8 mouse cellular contexts compared by ENCODE assay signal in the genomic region with DNA sequence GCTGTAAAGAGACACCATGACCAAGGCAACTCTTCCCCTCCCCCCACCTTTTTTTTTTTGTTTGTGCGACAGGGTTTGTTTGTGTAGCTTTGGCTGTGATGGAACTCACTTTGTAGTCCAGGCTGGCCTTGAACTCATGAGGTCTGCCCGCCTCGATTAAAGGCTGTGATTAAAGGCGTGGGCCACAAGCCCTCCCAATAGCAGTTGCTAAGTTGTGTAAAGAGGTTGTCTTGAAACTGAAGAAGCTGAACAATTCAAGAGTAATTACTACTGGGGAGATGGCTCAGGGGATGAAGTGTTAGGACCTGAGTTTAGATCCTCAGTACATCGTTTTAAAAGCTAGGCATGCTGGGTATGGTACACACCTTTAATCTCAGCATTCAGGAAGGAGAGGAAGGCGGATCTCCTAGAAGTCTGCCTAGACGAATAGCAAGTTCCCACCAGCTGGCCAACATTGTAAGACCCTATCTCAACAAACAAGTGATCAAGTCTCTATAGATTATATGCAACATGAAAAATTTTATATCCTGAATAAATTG. TPM values are rescaled to one million over a fixed set of nuclear protein-coding genes. Genes with fewer than 3 reads are reported as not detected.
DNase-seq lines count a peak whose midpoint lies in the region; ATAC-seq and TF ChIP-seq lines count a peak whose summit lies in the region.

No protein-coding gene starts in this region.

- 73% methylated on average over 7 of the region's 7 CpGs for WGBS in heart, embryonic 10.5 days
- WGBS in heart, postnatal 0 days: 65% methylated on average over 7 of the region's 7 CpGs
- 60% methylated on average over 7 of the region's 7 CpGs for WGBS in liver, postnatal 0 days (ENCODE audit: insufficient replicate concordance)

- H3K27ac ChIP-seq in heart, embryonic 10.5 days: peak overlapping the region; percentile 90
- H3K27ac ChIP-seq in heart, postnatal 0 days (ENCODE audit: low read depth): peak overlapping the region; percentile 65
- H3K27ac ChIP-seq in liver, postnatal 0 days (ENCODE audit: low read depth): peak overlapping the region; percentile 13; the same call in 1 of the 2 replicates

- peaks cover 7% of the 10 kb centered on the region for H3K4me1 ChIP-seq in heart, embryonic 10.5 days
- peaks cover 49% of the 10 kb centered on the region for H3K4me1 ChIP-seq in G1E (ENCODE audit: insufficient read depth, low read depth, low read length)
- H3K4me1 ChIP-seq in heart, postnatal 0 days (ENCODE audit: control insufficient read depth, insufficient read depth): peaks cover 6% of the 10 kb centered on the region; the same call in 1 of the 2 replicates
- peaks cover 22% of the 10 kb centered on the region for H3K4me1 ChIP-seq in liver, postnatal 0 days (ENCODE audit: insufficient read depth)

- no peaks in the 10 kb centered on the region for H3K9me3 ChIP-seq in heart, embryonic 10.5 days
- no peaks in the 10 kb centered on the region for H3K9me3 ChIP-seq in G1E (replicated peaks)
- no peaks in the 10 kb centered on the region for H3K9me3 ChIP-seq in heart, postnatal 0 days (replicated peaks; ENCODE audit: control insufficient read depth, low read length)
- no peaks in the 10 kb centered on the region for H3K9me3 ChIP-seq in liver, postnatal 0 days (ENCODE audit: low read length)

- H3K4me2 ChIP-seq in heart, postnatal 0 days (ENCODE audit: low read depth, low read length): peak overlapping the region; percentile 93
- H3K4me2 ChIP-seq in liver, postnatal 0 days (ENCODE audit: low read depth, low read length): peak overlapping the region; percentile 71

- DNase-seq in heart, embryonic 10.5 days (ENCODE audit: low spot score): no peak
- no peak for DNase-seq in heart, postnatal 4 days
- DNase-seq in G1E (ENCODE audit: low spot score): no peak
- DNase-seq in heart, postnatal 0 days (ENCODE audit: low spot score): no peak
- no peak for DNase-seq in liver, postnatal 0 days
- DNase-seq in right cerebral cortex, postnatal 25 days: no peak
- DNase-seq in natural killer cell, adult 2 months (ENCODE audit: low spot score in 2 of 2): no peak
- DNase-seq in frontal cortex, adult 2 months (ENCODE audit: extremely low spot score in 1 of 2, low spot score in 1 of 2): no peak

- no peak for TF ChIP-seq EP300 in heart, postnatal 0 days (IDR thresholded peaks at IDR 0.05; ENCODE audit: low read depth)
- no peak for TF ChIP-seq EP300 in liver, postnatal 0 days (IDR thresholded peaks at IDR 0.05; ENCODE audit: low read depth)

- TF ChIP-seq CTCF in G1E (IDR thresholded peaks at IDR 0.05; ENCODE audit: low read depth, low read length): no peak
- no peak for TF ChIP-seq CTCF in heart, postnatal 0 days (IDR thresholded peaks at IDR 0.05; ENCODE audit: low read depth)
- TF ChIP-seq CTCF in liver, postnatal 0 days (IDR thresholded peaks at IDR 0.05; ENCODE audit: low read depth): no peak

- no peaks in the 10 kb centered on the region for H3K27me3 ChIP-seq in heart, embryonic 10.5 days (ENCODE audit: insufficient read depth, poor library complexity, severe bottlenecking)
- H3K27me3 ChIP-seq in G1E (ENCODE audit: insufficient read depth, low read length): no peaks in the 10 kb centered on the region
- H3K27me3 ChIP-seq in heart, postnatal 0 days (ENCODE audit: control insufficient read depth, insufficient read depth, low read length): no peaks in the 10 kb centered on the region
- H3K27me3 ChIP-seq in liver, postnatal 0 days (ENCODE audit: insufficient read depth, low read length): no peaks in the 10 kb centered on the region

- 0 out of 2 replicates have a peak overlapping the region, but pooled peaks have one; percentile 86 for H3K9ac ChIP-seq in heart, postnatal 0 days (replicated peaks; ENCODE audit: low read depth, low read length)
- H3K9ac ChIP-seq in liver, postnatal 0 days (replicated peaks): peak overlapping the region; percentile 77; the same call in 1 of the 2 replicates

- H3K36me3 ChIP-seq in heart, embryonic 10.5 days: peaks cover 31% of the 10 kb centered on the region
- peaks cover 34% of the 10 kb centered on the region for H3K36me3 ChIP-seq in G1E (replicated peaks)
- peaks cover 30% of the 10 kb centered on the region for H3K36me3 ChIP-seq in heart, postnatal 0 days (replicated peaks; ENCODE audit: control insufficient read depth, insufficient read depth, low read length)
- H3K36me3 ChIP-seq in liver, postnatal 0 days (replicated peaks; ENCODE audit: insufficient read depth, low read length): peaks cover 31% of the 10 kb centered on the region

- peak overlapping the region; percentile 76 for H3K4me3 ChIP-seq in heart, embryonic 10.5 days
- peak overlapping the region; percentile 85 for H3K4me3 ChIP-seq in G1E (ENCODE audit: low read depth, low read length)
- H3K4me3 ChIP-seq in heart, postnatal 0 days (ENCODE audit: low read depth, low read length): peak overlapping the region; percentile 89
- peak overlapping the region; percentile 74 for H3K4me3 ChIP-seq in liver, postnatal 0 days (ENCODE audit: low read depth, low read length)

- no peak for ATAC-seq in G1E (ENCODE audit: extremely low read depth, insufficient number of reproducible peaks, low FRiP score, poor library complexity, severe bottlenecking)
- ATAC-seq in heart, postnatal 0 days (ENCODE audit: insufficient read depth, low read depth): no peak
- no peak for ATAC-seq in liver, postnatal 0 days

RNA-seq across cellular contexts. Expression of gene Cops6, which starts 0.6 kb away (rescaled TPM):
- polyA plus RNA-seq in heart, embryonic 10.5 days (2016; fragmentation: Nextera tagmentation; extraction: Ambion mirVana): 366 and 394 TPM in 2 replicates
- total RNA-seq in heart, postnatal 4 days (2021): 100 to 1,000 TPM; 134 to 143 TPM
- total RNA-seq in G1E (2014; fragmentation: Nextera tagmentation) (148 and 206 TPM in 2 replicates), G1E (2017) (45.0 and 48.7 TPM in 2 replicates)
- polyA plus RNA-seq in G1E (2012): 104 and 107 TPM in 2 replicates
- 39.9 and 45.6 TPM in 2 replicates for total RNA-seq in heart, postnatal 0 days (2014; rRNA removed; ENCODE audit: low replicate concordance)
- polyA plus RNA-seq in heart, postnatal 0 days (2015; fragmentation: Nextera tagmentation; extraction: Ambion mirVana): 281 and 291 TPM in 2 replicates
- 197 and 222 TPM in 2 replicates for polyA plus RNA-seq in liver, postnatal 0 days (2015; fragmentation: Nextera tagmentation; extraction: Ambion mirVana)
- 126 and 149 TPM in 2 replicates for polyA plus RNA-seq in frontal cortex, adult 2 months (2012; rRNA removed)

RNA-seq across cellular contexts. Expression of gene Zfp113, which starts 4.7 kb away (rescaled TPM):
- polyA plus RNA-seq in heart, embryonic 10.5 days (2016; fragmentation: Nextera tagmentation; extraction: Ambion mirVana): 10.3 and 18.8 TPM in 2 replicates
- total RNA-seq in heart, postnatal 4 days (2021): 10 to 100 TPM in 1 of 2 experiments, 1 to 10 TPM in 1; 7.6 to 10.6 TPM
- total RNA-seq in G1E (2014; fragmentation: Nextera tagmentation) (22.2 and 23.7 TPM in 2 replicates), G1E (2017) (8.0 and 8.5 TPM in 2 replicates)
- polyA plus RNA-seq in G1E (2012): 0.36 and 0.66 TPM in 2 replicates
- total RNA-seq in heart, postnatal 0 days (2014; rRNA removed; ENCODE audit: low replicate concordance): 15.3 and 24.8 TPM in 2 replicates
- polyA plus RNA-seq in heart, postnatal 0 days (2015; fragmentation: Nextera tagmentation; extraction: Ambion mirVana): 8.3 and 9.3 TPM in 2 replicates
- 3.8 and 6.5 TPM in 2 replicates for polyA plus RNA-seq in liver, postnatal 0 days (2015; fragmentation: Nextera tagmentation; extraction: Ambion mirVana)
- polyA plus RNA-seq in frontal cortex, adult 2 months (2012; rRNA removed): 3.7 and 6.0 TPM in 2 replicates

RNA-seq across cellular contexts. Expression of gene Ap4m1, which starts 11.5 kb away (rescaled TPM):
- 13.4 and 15.0 TPM in 2 replicates for polyA plus RNA-seq in heart, embryonic 10.5 days (2016; fragmentation: Nextera tagmentation; extraction: Ambion mirVana)
- 10 to 100 TPM; 14.0 to 16.7 TPM for total RNA-seq in heart, postnatal 4 days (2021)
- total RNA-seq in G1E (2014; fragmentation: Nextera tagmentation) (20.4 and 21.1 TPM in 2 replicates), G1E (2017) (26.7 and 29.2 TPM in 2 replicates)
- polyA plus RNA-seq in G1E (2012): 12.7 and 22.6 TPM in 2 replicates
- total RNA-seq in heart, postnatal 0 days (2014; rRNA removed; ENCODE audit: low replicate concordance): 13.9 and 24.1 TPM in 2 replicates
- polyA plus RNA-seq in heart, postnatal 0 days (2015; fragmentation: Nextera tagmentation; extraction: Ambion mirVana): 6.1 and 6.5 TPM in 2 replicates
- polyA plus RNA-seq in liver, postnatal 0 days (2015; fragmentation: Nextera tagmentation; extraction: Ambion mirVana): 3.0 and 3.8 TPM in 2 replicates
- polyA plus RNA-seq in frontal cortex, adult 2 months (2012; rRNA removed): 26.1 and 29.6 TPM in 2 replicates

RNA-seq across cellular contexts. Expression of gene Mcm7, which starts 11.9 kb away (rescaled TPM):
- polyA plus RNA-seq in heart, embryonic 10.5 days (2016; fragmentation: Nextera tagmentation; extraction: Ambion mirVana): 189 and 225 TPM in 2 replicates
- 10 to 100 TPM; 80.5 to 86.4 TPM for total RNA-seq in heart, postnatal 4 days (2021)
- total RNA-seq in G1E (2014; fragmentation: Nextera tagmentation): 187 and 233 TPM in 2 replicates
- 347 and 390 TPM in 2 replicates for total RNA-seq in G1E (2017)
- 36.3 and 104 TPM in 2 replicates for polyA plus RNA-seq in G1E (2012)
- total RNA-seq in heart, postnatal 0 days (2014; rRNA removed; ENCODE audit: low replicate concordance): 39.5 and 67.6 TPM in 2 replicates
- 33.3 and 39.9 TPM in 2 replicates for polyA plus RNA-seq in heart, postnatal 0 days (2015; fragmentation: Nextera tagmentation; extraction: Ambion mirVana)
- 74.7 and 83.3 TPM in 2 replicates for polyA plus RNA-seq in liver, postnatal 0 days (2015; fragmentation: Nextera tagmentation; extraction: Ambion mirVana)
- polyA plus RNA-seq in frontal cortex, adult 2 months (2012; rRNA removed): 28.7 and 30.1 TPM in 2 replicates

RNA-seq across cellular contexts. Expression of gene Taf6, which starts 27.0 kb away (rescaled TPM):
- polyA plus RNA-seq in heart, embryonic 10.5 days (2016; fragmentation: Nextera tagmentation; extraction: Ambion mirVana): 89.3 and 113 TPM in 2 replicates
- 10 to 100 TPM; 27.7 to 28.8 TPM for total RNA-seq in heart, postnatal 4 days (2021)
- 69.4 and 73.0 TPM in 2 replicates for total RNA-seq in G1E (2014; fragmentation: Nextera tagmentation)
- total RNA-seq in G1E (2017): 45.7 and 48.8 TPM in 2 replicates
- 33.2 and 34.8 TPM in 2 replicates for polyA plus RNA-seq in G1E (2012)
- total RNA-seq in heart, postnatal 0 days (2014; rRNA removed; ENCODE audit: low replicate concordance): 52.8 and 77.7 TPM in 2 replicates
- polyA plus RNA-seq in heart, postnatal 0 days (2015; fragmentation: Nextera tagmentation; extraction: Ambion mirVana): 33.4 and 39.1 TPM in 2 replicates
- 17.3 and 20.6 TPM in 2 replicates for polyA plus RNA-seq in liver, postnatal 0 days (2015; fragmentation: Nextera tagmentation; extraction: Ambion mirVana)
- polyA plus RNA-seq in frontal cortex, adult 2 months (2012; rRNA removed): 56.8 and 58.4 TPM in 2 replicates

Comparison
In these comparisons a context has a peak if more than half of its experiments do, and no peak if none do; other contexts are left out.
1. H3K27ac ChIP-seq: peak in every context shown above with its lines; median percentile 90 in heart, embryonic 10.5 days; 65 in heart, postnatal 0 days; 13 in liver, postnatal 0 days.